Mouse (Mus musculus): Measurements from ENCODE around the gene Ap1m2. TPM values are rescaled to one million over a fixed set of nuclear protein-coding genes. Genes with fewer than 3 reads are reported as not detected.
"Not testable (repeated sequence)": the region's sequence is repeated elsewhere in the genome, so short reads cannot be mapped to it uniquely, and the experiment has no call there.

Gene Ap1m2
- polyA plus RNA-seq, 1 experiment, result 2.5 TPM

- no peak overlapping the region for H3K27ac ChIP-seq (ENCODE audit: insufficient read depth, low read length)
- H3K4me3 ChIP-seq (ENCODE audit: insufficient read depth, low read length), result no peak overlapping the region
- TF ChIP-seq CTCF (IDR thresholded peaks at IDR 0.05; ENCODE audit: extremely low read depth, insufficient read depth, low read length), result no peak
- TF ChIP-seq POLR2A (IDR thresholded peaks at IDR 0.05; ENCODE audit: extremely low read depth, insufficient read depth, low read length), result no peak
- H3K4me1 ChIP-seq (ENCODE audit: control insufficient read depth, insufficient read depth, low read length), result peaks cover 7% of the 10 kb centered on the region; the same call in 1 of the 2 replicates
Observed at GRCm38 (mm10) chr9:21283591-21283990, 28.5 kb downstream of the Ap1m2 start.

DNA sequence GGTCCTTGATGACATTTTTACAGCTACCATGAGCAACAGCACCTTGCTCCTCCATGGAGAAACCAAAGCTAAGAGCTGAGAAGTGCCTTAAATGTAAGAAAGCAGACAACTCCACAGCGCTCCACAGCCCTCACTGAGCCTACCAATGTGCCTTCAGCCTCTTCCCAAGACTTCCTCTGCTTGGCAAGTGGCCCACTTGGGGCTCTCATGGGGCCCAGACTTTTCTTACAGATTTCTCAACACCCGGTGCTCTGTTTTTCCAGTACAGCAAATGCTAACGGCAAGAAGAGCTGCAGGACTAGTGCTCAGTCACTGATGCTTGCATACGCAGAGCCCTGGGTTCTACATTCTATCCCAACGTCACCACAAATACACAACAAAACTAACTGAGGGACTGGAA, 34.4 kb downstream of the Ap1m2 start:
- H3K4me1 ChIP-seq (ENCODE audit: control insufficient read depth, insufficient read depth, low read length), result no peaks in the 10 kb centered on the region
- H3K27ac ChIP-seq (ENCODE audit: insufficient read depth, low read length), result no peak overlapping the region
- no peak overlapping the region for H3K4me3 ChIP-seq (ENCODE audit: insufficient read depth, low read length)
- TF ChIP-seq CTCF (IDR thresholded peaks at IDR 0.05; ENCODE audit: extremely low read depth, insufficient read depth, low read length) (no peak), POLR2A (IDR thresholded peaks at IDR 0.05; ENCODE audit: extremely low read depth, insufficient read depth, low read length) (no peak)

DNA sequence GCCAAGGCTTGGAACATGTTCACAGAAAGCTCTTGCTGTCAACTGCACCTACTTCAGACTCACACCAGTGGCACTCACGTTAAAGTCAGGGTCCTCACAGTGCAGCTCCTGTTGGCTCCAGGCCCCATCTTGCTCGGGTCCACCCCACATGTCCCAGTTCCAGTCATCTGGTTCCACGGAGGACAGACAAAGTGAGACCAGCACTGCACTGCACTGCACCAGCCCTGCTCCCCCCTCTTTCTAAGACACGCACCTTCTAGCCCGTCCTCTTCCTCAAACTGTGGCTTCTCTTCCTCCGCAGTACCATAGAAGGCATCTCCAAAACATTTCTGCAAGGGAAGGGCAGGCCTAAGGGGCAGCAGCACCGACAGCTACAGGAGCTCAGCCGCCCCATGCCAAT, 35.8 kb downstream of the Ap1m2 start:
- no peak overlapping the region for H3K27ac ChIP-seq (ENCODE audit: insufficient read depth, low read length)
- no peak overlapping the region for H3K4me3 ChIP-seq (ENCODE audit: insufficient read depth, low read length)
- TF ChIP-seq POLR2A (IDR thresholded peaks at IDR 0.05; ENCODE audit: extremely low read depth, insufficient read depth, low read length) (no peak), CTCF (IDR thresholded peaks at IDR 0.05; ENCODE audit: extremely low read depth, insufficient read depth, low read length) (no peak)
- no peaks in the 10 kb centered on the region for H3K4me1 ChIP-seq (ENCODE audit: control insufficient read depth, insufficient read depth, low read length)

DNA sequence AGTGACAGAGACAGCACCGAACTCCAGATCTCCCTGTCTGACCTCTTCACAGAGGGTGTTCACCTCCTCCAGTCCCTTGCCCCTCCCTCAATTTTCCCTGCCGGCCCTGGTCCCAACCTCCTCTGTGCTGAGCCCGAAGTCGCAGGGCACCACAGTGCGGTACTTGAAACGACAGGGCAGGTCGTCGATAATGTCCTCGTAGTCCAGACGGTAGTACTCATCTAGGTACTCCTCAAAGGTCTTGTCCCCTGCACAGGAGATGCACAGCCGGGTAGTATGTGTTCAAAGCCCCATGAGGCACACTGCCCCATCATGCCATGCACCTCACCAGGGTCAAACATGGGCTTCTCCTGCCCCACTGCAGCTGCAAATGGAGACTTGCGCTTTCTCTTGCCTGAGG, 36.4 kb downstream of the Ap1m2 start:
- Histone ChIP-seq H3K4me3 (ENCODE audit: insufficient read depth, low read length) (no peak overlapping the region), H3K4me1 (ENCODE audit: control insufficient read depth, insufficient read depth, low read length) (no peaks in the 10 kb centered on the region)
- TF ChIP-seq POLR2A (IDR thresholded peaks at IDR 0.05; ENCODE audit: extremely low read depth, insufficient read depth, low read length), result no peak
- TF ChIP-seq CTCF (IDR thresholded peaks at IDR 0.05; ENCODE audit: extremely low read depth, insufficient read depth, low read length), result no peak

GRCm38 (mm10) chr9:21275013-21275710, 37.0 kb downstream of the Ap1m2 start:
- no peaks in the 10 kb centered on the region for H3K4me1 ChIP-seq (ENCODE audit: control insufficient read depth, insufficient read depth, low read length)
- no peak for TF ChIP-seq CTCF (IDR thresholded peaks at IDR 0.05; ENCODE audit: extremely low read depth, insufficient read depth, low read length)
- TF ChIP-seq POLR2A (IDR thresholded peaks at IDR 0.05; ENCODE audit: extremely low read depth, insufficient read depth, low read length), result 0 out of 2 replicates have a peak, but pooled peaks have one; percentile 42
- H3K27ac ChIP-seq (ENCODE audit: insufficient read depth, low read length), result no peak overlapping the region
- no peak overlapping the region for H3K4me3 ChIP-seq (ENCODE audit: insufficient read depth, low read length)

More for the DNA sequence above, 36.4 kb downstream of the Ap1m2 start:
- H3K27ac ChIP-seq (ENCODE audit: insufficient read depth, low read length), result no peak overlapping the region

GRCm38 (mm10) chr9:21274336-21274735, 37.8 kb downstream of the Ap1m2 start:
- no peak overlapping the region for H3K4me3 ChIP-seq (ENCODE audit: insufficient read depth, low read length)
- H3K27ac ChIP-seq (ENCODE audit: insufficient read depth, low read length), result no peak overlapping the region
- H3K4me1 ChIP-seq (ENCODE audit: control insufficient read depth, insufficient read depth, low read length), result no peaks in the 10 kb centered on the region
- TF ChIP-seq CTCF (IDR thresholded peaks at IDR 0.05; ENCODE audit: extremely low read depth, insufficient read depth, low read length) (no peak), POLR2A (IDR thresholded peaks at IDR 0.05; ENCODE audit: extremely low read depth, insufficient read depth, low read length) (no peak)

- Histone ChIP-seq H3K4me3 (ENCODE audit: insufficient read depth, low read length) (no peak overlapping the region), H3K4me1 (ENCODE audit: control insufficient read depth, insufficient read depth, low read length) (no peaks in the 10 kb centered on the region), H3K27ac (ENCODE audit: insufficient read depth, low read length) (no peak overlapping the region)
- TF ChIP-seq POLR2A (IDR thresholded peaks at IDR 0.05; ENCODE audit: extremely low read depth, insufficient read depth, low read length) (no peak), CTCF (IDR thresholded peaks at IDR 0.05; ENCODE audit: extremely low read depth, insufficient read depth, low read length) (no peak)
Observed at GRCm38 (mm10) chr9:21273520-21274228, 38.5 kb downstream of the Ap1m2 start.

- Histone ChIP-seq H3K4me3 (ENCODE audit: insufficient read depth, low read length) (no peak overlapping the region), H3K27ac (ENCODE audit: insufficient read depth, low read length) (no peak overlapping the region), H3K4me1 (ENCODE audit: control insufficient read depth, insufficient read depth, low read length) (no peaks in the 10 kb centered on the region)
- TF ChIP-seq POLR2A (IDR thresholded peaks at IDR 0.05; ENCODE audit: extremely low read depth, insufficient read depth, low read length) (no peak), CTCF (IDR thresholded peaks at IDR 0.05; ENCODE audit: extremely low read depth, insufficient read depth, low read length) (no peak)
Observed at GRCm38 (mm10) chr9:21273094-21273493, 39.0 kb downstream of the Ap1m2 start.

DNA sequence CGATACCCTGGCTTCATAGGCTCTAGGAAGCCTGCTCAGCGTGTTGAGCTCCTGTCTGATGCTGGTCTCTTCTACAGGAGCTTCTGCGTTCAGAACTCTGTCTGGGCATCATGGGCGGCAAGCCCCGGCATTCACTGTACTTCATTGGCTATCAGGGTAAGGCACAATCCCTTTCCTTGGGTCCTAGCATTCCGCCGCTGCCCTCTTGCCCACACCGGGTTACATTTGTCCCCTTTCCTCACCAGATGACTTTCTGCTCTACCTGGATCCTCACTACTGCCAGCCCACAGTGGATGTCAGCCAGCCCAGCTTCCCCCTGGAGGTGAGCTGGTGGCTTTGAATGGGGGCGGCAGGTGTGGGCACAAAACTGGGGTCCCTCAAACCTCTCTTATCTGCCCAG, 39.7 kb downstream of the Ap1m2 start:
- TF ChIP-seq CTCF (IDR thresholded peaks at IDR 0.05; ENCODE audit: extremely low read depth, insufficient read depth, low read length), result no peak
- TF ChIP-seq POLR2A (IDR thresholded peaks at IDR 0.05; ENCODE audit: extremely low read depth, insufficient read depth, low read length), result no peak
- Histone ChIP-seq H3K4me3 (ENCODE audit: insufficient read depth, low read length) (no peak overlapping the region), H3K4me1 (ENCODE audit: control insufficient read depth, insufficient read depth, low read length) (no peaks in the 10 kb centered on the region), H3K27ac (ENCODE audit: insufficient read depth, low read length) (no peak overlapping the region)

DNA sequence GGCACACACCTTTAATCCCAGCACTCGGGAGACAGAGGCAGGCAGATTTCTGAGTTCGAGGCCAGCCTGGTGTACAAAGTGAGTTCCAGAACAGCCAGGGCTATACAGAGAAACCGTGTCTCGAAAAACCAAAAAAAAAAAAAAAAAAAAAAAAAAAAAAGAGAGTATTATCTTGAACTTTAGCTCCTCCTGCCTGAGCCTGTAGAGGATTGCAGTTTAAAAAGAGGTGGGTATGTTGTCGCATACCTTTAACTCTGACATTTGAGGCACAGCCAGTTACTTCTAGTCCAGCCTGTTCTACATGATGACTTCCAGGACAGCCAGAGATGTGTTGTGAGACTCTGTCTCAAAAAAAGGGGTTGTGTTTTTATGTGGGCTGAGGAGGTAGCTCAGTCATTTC, 42.5 kb downstream of the Ap1m2 start:
- H3K4me1 ChIP-seq (ENCODE audit: control insufficient read depth, insufficient read depth, low read length); H3K4me3 ChIP-seq (ENCODE audit: insufficient read depth, low read length); H3K27ac ChIP-seq (ENCODE audit: insufficient read depth, low read length): not testable (repeated sequence)
